Mouse (Mus musculus): Measurements from ENCODE around the gene Epb41l2.

- TF ChIP-seq CTCF (IDR thresholded peaks at IDR 0.05; ENCODE audit: extremely low read depth, insufficient read depth, low read length) (no peak), POLR2A (IDR thresholded peaks at IDR 0.05; ENCODE audit: extremely low read depth, insufficient read depth, low read length) (no peak)
Observed at GRCm38 (mm10) chr10:25448676-25449075, 89.1 kb downstream of the Epb41l2 start.
